Mouse (Mus musculus): ENCODE data around the gene Blnk. TPM values are rescaled to one million over a fixed set of nuclear protein-coding genes. Genes with fewer than 3 reads are reported as not detected.

The Blnk gene
- polyA plus RNA-seq, 1 experiment from 2014 or later = 0.36 TPM

DNA sequence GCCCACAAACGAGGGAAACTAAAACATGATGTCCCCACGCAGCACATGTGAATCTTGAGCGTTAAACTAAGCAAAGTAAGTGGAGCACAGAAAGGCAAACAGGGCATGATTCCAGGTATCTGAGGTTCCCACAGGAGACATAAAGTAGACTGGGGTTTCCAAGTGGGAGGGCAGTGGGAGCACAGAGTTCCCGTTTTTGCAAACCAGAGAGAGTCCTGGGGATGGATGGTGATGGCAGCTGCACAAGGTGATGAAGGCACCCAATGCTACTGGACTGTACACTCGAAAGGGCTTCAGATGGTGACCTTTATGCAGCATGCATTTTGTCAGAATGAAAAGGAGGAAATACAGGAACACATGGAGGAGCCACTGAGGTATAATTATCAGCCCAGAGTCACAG lies 5.5 kb downstream of the Blnk start:
- H3K4me2 ChIP-seq = no peak overlapping the region
- no peak overlapping the region for H3K4me3 ChIP-seq
- no peaks in the 10 kb centered on the region; the same call in 1 of the 2 replicates for H3K27me3 ChIP-seq (replicated peaks)
- 72% methylated on average over 5 of the region's 5 CpGs for WGBS
- no peaks in the 10 kb centered on the region for H3K9me3 ChIP-seq
- H3K36me3 ChIP-seq = no peaks in the 10 kb centered on the region
- no peak overlapping the region for H3K9ac ChIP-seq
- H3K27ac ChIP-seq (replicated peaks) = no peak overlapping the region
- H3K4me1 ChIP-seq = no peaks in the 10 kb centered on the region
- ATAC-seq (ENCODE audit: extremely low read depth, insufficient number of reproducible peaks, low FRiP score, low TSS enrichment) = no peak

DNA sequence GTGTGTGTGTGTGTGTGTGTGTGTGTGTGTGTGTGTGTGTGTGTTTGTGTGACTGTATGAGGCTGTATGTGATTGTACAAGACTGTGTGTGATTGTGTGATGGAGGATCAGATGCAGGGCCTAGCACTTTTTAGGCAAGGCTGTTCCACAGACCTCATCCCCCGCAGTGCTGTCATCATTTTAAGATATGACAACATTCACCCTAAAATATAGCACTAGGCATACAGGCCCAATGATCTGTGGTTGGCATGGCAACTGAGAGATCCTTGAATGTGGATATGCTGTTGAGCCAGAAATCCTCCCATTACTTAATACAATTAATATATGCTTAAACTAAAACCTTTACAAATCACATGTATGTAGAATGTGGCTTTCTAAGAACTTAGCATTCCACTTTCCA lies 9.8 kb downstream of the Blnk start:
- H3K36me3 ChIP-seq = no peaks in the 10 kb centered on the region
- no peak for ATAC-seq (ENCODE audit: extremely low read depth, insufficient number of reproducible peaks, low FRiP score, low TSS enrichment)
- no peak overlapping the region for H3K9ac ChIP-seq
- no peaks in the 10 kb centered on the region for H3K9me3 ChIP-seq
- WGBS = 91% methylated on average over 1 of the region's 1 CpGs
- no peak overlapping the region for H3K27ac ChIP-seq (replicated peaks)
- H3K4me3 ChIP-seq = no peak overlapping the region
- H3K4me1 ChIP-seq = no peaks in the 10 kb centered on the region
- H3K27me3 ChIP-seq (replicated peaks) = peaks cover 6% of the 10 kb centered on the region; the same call in 1 of the 2 replicates
- no peak overlapping the region for H3K4me2 ChIP-seq

DNA sequence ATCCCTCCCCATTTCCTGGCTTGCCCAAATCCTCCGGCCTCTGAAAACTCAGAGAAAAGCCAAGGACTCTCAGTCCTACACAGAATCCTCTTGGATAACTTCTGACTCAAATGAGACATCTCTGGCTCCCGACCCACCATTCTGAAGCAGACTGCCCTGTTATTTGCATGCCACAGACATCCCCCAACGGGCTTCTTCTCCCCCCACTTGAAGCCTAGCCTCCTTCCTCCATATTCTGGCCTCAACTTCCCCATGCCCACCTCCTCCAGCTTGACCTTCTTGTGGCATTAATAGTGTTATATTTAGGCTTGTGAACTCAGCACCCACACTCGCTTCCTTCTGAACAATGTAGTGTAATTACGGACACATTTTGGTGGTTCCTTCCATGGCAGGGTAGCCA lies 13.7 kb downstream of the Blnk start:
- 69% methylated on average over 5 of the region's 5 CpGs for WGBS
- ATAC-seq (ENCODE audit: extremely low read depth, insufficient number of reproducible peaks, low FRiP score, low TSS enrichment) = no peak

DNA sequence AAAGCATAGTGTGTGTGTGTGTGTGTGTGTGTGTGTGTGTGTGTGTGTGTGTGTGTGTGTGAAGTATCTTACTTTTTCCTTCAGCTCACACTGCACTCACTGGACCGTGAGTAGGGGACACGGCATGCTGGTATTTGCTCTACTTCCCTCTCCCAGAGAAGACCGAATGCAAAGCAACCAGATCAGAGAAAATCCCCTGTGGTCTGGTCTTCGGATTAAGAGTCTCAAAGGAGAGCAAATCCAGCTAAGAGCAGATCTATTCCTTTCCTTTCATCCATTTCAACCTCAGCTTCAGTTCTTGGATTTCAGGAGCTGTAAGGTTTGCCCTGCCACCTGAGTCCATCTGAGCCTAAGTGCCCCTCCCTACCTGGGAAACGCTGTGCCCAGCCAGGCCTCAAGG lies 16.3 kb downstream of the Blnk start:
- no peak overlapping the region for H3K4me3 ChIP-seq
- no peak overlapping the region for H3K27ac ChIP-seq (replicated peaks)
- no peaks in the 10 kb centered on the region for H3K4me1 ChIP-seq
- 65% methylated on average over 5 of the region's 5 CpGs for WGBS
- peaks cover 6% of the 10 kb centered on the region; the same call in 1 of the 2 replicates for H3K27me3 ChIP-seq (replicated peaks)
- no peak overlapping the region for H3K4me2 ChIP-seq
- no peaks in the 10 kb centered on the region for H3K36me3 ChIP-seq
- no peaks in the 10 kb centered on the region for H3K9me3 ChIP-seq
- no peak overlapping the region for H3K9ac ChIP-seq
- ATAC-seq (ENCODE audit: extremely low read depth, insufficient number of reproducible peaks, low FRiP score, low TSS enrichment) = no peak

More for the DNA sequence above, 13.7 kb downstream of the Blnk start:
- Histone ChIP-seq H3K9me3 (no peaks in the 10 kb centered on the region), H3K27ac (replicated peaks) (no peak overlapping the region), H3K9ac (no peak overlapping the region), H3K4me1 (no peaks in the 10 kb centered on the region), H3K4me2 (no peak overlapping the region), H3K27me3 (replicated peaks) (peaks cover 6% of the 10 kb centered on the region; the same call in 1 of the 2 replicates), H3K36me3 (no peaks in the 10 kb centered on the region), H3K4me3 (no peak overlapping the region)

DNA sequence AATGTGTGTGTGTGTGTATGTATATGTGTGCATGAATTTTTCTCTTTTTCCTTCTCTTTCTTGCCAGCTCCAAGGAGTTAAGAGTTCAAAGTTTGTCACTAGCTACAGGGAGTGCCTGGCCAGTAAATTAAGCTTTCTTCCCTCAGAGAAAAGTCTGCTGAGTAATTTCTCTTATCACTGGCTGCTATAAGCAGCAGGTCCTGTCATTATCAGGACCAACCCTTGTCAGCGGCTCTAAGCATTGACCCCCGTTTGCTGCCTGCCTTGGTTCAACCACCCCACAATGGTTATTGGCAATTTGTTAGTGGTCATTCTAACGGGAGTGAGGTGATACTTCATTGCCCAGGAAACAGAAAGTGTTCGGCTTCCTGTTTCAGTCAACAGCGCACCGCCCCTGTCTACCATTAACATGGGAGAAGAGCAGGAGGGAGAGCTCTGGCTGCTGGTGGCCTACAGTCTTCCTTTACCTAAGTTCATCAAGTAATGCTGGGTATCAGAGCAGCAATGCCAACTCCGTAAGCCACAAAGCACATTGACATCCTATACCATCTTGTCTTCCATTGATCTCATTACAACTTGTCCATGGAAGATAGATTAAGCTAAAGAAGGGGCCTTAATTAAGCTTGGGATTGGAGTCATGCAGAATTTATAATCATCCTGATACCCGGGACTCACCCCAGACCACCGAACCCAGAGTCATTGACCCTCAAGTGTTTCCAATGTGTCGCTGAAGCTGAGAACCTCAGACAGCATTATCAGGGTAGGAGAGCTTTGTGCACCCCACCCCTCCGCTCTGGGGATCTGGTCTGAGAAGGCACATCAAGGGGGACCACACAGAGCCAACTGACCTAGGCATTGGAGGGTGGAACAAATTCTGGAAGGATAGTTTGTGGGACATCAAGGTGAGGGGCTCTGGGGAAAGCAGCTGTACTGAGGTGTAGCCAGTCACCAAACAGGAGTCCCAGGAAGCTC lies 17.1 kb downstream of the Blnk start:
- Histone ChIP-seq H3K27ac (replicated peaks) (no peak overlapping the region), H3K4me2 (no peak overlapping the region), H3K36me3 (no peaks in the 10 kb centered on the region), H3K27me3 (replicated peaks) (peaks cover 7% of the 10 kb centered on the region; the same call in 1 of the 2 replicates), H3K9ac (no peak overlapping the region), H3K4me1 (no peaks in the 10 kb centered on the region), H3K4me3 (no peak overlapping the region), H3K9me3 (no peaks in the 10 kb centered on the region)
- WGBS = 60% methylated on average over 11 of the region's 11 CpGs
- ATAC-seq (ENCODE audit: extremely low read depth, insufficient number of reproducible peaks, low FRiP score, low TSS enrichment) = no peak

DNA sequence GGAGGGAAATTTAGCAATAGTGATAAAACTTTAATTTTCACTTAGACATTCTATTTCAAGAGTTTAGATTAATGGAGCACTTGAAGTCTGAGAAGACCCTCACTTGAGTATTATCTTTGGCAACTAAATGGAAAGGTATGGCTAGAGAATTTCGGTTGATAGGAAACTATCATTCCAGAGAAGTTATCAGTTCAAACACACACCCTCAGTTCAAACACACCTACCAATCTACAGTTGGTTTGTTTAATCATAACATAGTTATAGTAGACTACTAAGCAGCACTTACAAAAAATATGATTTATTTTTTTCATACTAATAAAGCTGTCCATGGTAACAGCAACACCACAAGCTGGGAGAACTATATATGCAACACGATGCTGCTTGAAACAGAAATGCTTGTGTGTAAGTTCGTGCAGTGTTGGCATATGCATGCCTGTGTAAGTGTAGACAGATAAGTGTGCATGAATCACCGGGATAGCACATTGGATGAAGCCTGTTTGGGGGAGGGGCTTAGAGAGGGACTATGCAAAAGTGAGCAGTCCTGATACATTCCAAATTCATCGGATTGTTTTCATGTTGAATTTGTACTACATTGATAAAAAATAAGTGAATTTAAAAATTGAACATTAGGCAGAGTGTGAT lies 22.9 kb downstream of the Blnk start:
- no peak for ATAC-seq (ENCODE audit: extremely low read depth, insufficient number of reproducible peaks, low FRiP score, low TSS enrichment)
- Histone ChIP-seq H3K27ac (replicated peaks) (no peak overlapping the region), H3K27me3 (replicated peaks) (0 out of 2 replicates have a peak, but pooled peaks cover 7% of the 10 kb centered on the region), H3K4me3 (no peak overlapping the region), H3K9ac (no peak overlapping the region), H3K4me2 (no peak overlapping the region), H3K9me3 (no peaks in the 10 kb centered on the region), H3K4me1 (no peaks in the 10 kb centered on the region), H3K36me3 (no peaks in the 10 kb centered on the region)
- 60% methylated on average over 5 of the region's 5 CpGs for WGBS

DNA sequence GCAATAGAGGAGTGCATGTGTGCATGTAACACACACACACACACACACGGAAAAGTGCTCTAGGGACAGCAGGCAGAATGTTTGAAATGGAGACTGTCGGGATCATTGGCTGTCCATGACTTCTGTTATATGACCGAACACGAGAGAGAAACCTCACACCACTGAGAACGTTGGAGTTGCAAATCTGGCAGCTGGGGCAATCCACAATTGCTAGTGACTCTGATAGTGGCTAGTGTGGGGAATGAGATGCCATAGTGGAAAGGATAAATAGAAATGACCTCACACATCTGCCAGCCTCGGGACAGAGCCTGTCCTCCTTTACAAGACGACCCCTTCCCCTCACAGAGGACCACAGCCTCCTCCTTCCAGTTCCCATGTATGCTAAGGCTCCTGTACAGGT lies 23.6 kb downstream of the Blnk start:
- no peak for ATAC-seq (ENCODE audit: extremely low read depth, insufficient number of reproducible peaks, low FRiP score, low TSS enrichment)
- H3K27ac ChIP-seq (replicated peaks) = no peak overlapping the region
- no peak overlapping the region for H3K4me3 ChIP-seq
- H3K4me1 ChIP-seq = no peaks in the 10 kb centered on the region
- 62% methylated on average over 7 of the region's 7 CpGs for WGBS
- no peaks in the 10 kb centered on the region for H3K9me3 ChIP-seq
- H3K27me3 ChIP-seq (replicated peaks) = 0 out of 2 replicates have a peak, but pooled peaks cover 8% of the 10 kb centered on the region
- H3K36me3 ChIP-seq = no peaks in the 10 kb centered on the region
- no peak overlapping the region for H3K9ac ChIP-seq
- H3K4me2 ChIP-seq = no peak overlapping the region

DNA sequence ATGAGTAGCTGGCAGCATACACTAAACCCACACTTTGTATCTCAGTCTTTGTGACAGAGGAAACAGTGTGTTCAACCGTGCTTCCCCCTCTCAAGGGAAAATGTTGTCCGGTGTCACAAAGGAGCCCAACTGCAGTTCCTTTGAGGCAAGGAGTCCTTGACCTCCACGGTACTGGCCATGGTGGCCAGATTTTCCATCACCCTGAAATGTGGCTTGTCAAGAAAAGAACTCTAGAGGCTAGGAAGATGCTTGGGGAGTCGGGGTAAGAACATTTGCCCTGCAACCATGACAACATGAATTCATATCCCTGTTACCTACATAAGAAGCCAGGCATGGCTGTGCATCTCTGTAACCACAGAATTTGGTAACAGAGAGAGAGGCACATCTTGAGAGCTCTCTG lies 24.0 kb downstream of the Blnk start:
- no peak overlapping the region for H3K4me3 ChIP-seq
- H3K4me2 ChIP-seq = no peak overlapping the region
- H3K36me3 ChIP-seq = no peaks in the 10 kb centered on the region
- H3K9me3 ChIP-seq = no peaks in the 10 kb centered on the region
- no peak overlapping the region for H3K27ac ChIP-seq (replicated peaks)
- no peak overlapping the region for H3K9ac ChIP-seq
- 0 out of 2 replicates have a peak, but pooled peaks cover 10% of the 10 kb centered on the region for H3K27me3 ChIP-seq (replicated peaks)
- no peaks in the 10 kb centered on the region for H3K4me1 ChIP-seq
- ATAC-seq (ENCODE audit: extremely low read depth, insufficient number of reproducible peaks, low FRiP score, low TSS enrichment) = no peak
- 60% methylated on average over 4 of the region's 4 CpGs for WGBS

DNA sequence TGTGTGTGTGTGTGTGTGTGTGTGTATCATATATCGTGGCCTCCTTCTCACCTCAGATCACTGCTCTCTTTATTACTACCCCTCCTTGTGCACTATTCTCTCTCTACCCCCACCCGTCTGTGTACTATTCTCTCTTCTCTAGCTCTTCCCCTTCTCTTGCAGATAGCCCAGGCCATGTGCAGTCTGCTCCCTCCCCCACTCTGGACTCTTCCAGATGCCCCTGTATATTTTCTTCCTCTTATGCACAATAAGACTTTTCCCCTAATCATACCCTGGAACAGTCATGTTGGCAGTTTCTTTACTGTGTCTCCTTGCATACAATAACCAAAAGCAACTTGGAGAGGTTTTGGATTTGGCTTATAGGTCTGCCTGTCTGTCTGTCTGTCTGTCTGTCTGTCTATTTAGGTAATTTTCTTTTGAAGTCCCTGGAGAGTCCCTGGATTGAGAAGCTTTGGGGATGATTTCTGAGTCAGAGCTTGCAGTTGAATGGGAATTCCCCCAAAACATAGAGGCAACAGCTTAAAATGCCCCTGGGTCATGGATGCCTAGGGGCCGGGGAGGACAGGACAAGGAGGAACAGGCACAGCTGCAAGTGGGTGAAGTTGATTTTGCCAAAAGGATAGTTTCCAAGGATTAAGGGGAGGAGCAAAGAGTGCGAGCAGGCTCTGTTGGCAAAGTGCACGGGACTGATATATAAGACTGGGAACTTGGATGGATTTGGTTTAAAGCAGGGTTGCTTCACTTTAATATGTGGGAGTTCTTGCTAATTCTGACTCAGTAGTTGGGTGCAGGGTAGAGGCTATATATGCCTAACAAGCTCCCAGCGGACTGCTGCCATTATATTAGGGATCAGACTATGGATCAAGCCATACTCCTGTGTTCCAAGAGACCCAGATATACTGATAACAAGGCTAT lies 29.1 kb downstream of the Blnk start:
- Histone ChIP-seq H3K4me3 (no peak overlapping the region), H3K27me3 (replicated peaks) (peaks cover 24% of the 10 kb centered on the region), H3K4me1 (peaks cover 4% of the 10 kb centered on the region; the same call in 1 of the 2 replicates), H3K4me2 (no peak overlapping the region), H3K36me3 (no peaks in the 10 kb centered on the region), H3K9me3 (no peaks in the 10 kb centered on the region), H3K9ac (no peak overlapping the region), H3K27ac (replicated peaks) (no peak overlapping the region)
- no peak for ATAC-seq (ENCODE audit: extremely low read depth, insufficient number of reproducible peaks, low FRiP score, low TSS enrichment)
- WGBS = 69% methylated on average over 6 of the region's 6 CpGs

DNA sequence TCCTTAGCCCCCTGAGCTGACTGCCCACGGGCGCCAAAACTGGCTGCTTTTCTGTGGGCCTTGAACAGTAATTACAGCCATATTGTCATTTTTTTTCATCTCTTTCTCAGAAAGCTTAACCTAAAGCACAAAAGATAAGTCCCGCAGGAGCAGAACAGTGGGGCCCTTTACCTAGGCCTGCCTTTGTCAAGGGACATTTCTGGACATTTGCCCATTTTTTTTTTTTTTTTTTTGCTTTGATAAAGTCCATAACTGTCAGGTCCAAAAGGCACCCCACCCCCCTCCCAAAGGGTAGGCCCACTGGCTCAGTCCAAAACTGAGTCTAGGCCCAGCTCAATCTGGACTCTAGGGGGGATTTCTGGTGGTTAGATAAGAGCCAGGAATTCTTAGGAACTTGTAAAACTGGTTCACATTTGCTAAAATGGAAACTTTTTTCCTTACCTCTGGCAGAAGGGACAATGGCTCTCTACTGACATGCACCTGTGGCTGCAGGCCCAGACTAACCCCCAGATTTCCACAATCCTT lies 29.9 kb downstream of the Blnk start:
- Histone ChIP-seq H3K9me3 (no peaks in the 10 kb centered on the region), H3K27ac (replicated peaks) (no peak overlapping the region), H3K9ac (no peak overlapping the region), H3K4me3 (no peak overlapping the region), H3K27me3 (replicated peaks) (peaks cover 31% of the 10 kb centered on the region), H3K4me1 (peaks cover 4% of the 10 kb centered on the region; the same call in 1 of the 2 replicates), H3K36me3 (no peaks in the 10 kb centered on the region), H3K4me2 (no peak overlapping the region)
- 67% methylated on average over 3 of the region's 3 CpGs for WGBS
- no peak for ATAC-seq (ENCODE audit: extremely low read depth, insufficient number of reproducible peaks, low FRiP score, low TSS enrichment)
